In the genomic region with DNA sequence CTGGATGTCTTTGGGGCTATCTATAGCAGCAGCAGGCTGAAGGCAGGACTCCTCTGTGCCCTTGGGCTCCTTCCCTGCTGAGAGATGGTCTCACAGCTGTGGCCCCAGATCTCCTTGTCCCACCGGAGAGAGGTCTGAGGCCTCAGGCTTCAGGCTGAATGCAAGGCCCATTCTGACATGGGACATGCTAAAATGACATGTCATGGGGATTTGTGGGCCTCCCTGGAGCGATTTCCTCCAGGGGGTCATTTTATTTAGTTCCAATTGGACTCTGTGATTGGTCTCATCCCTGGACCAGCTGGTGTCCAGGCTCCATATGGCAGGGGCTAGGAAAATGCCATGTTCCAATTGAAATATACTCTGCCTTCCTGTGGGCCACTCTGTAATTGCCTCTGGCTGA, we compare ENCODE assay signal across 17 mouse cellular contexts.
DNase-seq lines count a peak whose midpoint lies in the region; ATAC-seq and TF ChIP-seq lines count a peak whose summit lies in the region.
"Had no signal": no experiment of that assay in that cellular context is flagged by ENCODE, and none has a peak within 500 bp of the region (broad histone marks: within the 10 kb centered on the region; RNA-seq: fewer than 3 reads in every experiment).

No protein-coding gene starts in this region.

- no peak overlapping the region for H3K9ac ChIP-seq in forebrain, embryonic 16.5 days (replicated peaks; ENCODE audit: low read depth, low read length)
- no peak overlapping the region; the same call in 1 of the 2 replicates for H3K9ac ChIP-seq in liver, embryonic 14.5 days (replicated peaks)
- H3K9ac ChIP-seq in liver, embryonic 11.5 days (ENCODE audit: low read depth, low read length): no peak overlapping the region
- H3K9ac ChIP-seq in hindbrain, embryonic 13.5 days: no peak overlapping the region
- H3K9ac ChIP-seq in midbrain, embryonic 15.5 days: no peak overlapping the region
- H3K9ac ChIP-seq: embryonic facial prominence, embryonic 15.5 days had no signal

- peaks cover 95% of the 10 kb centered on the region for H3K27me3 ChIP-seq in forebrain, embryonic 10.5 days (ENCODE audit: poor library complexity, severe bottlenecking)
- no peaks in the 10 kb centered on the region for H3K27me3 ChIP-seq in forebrain, embryonic 16.5 days (replicated peaks; ENCODE audit: control insufficient read depth, insufficient read depth, low read length)
- no peaks in the 10 kb centered on the region for H3K27me3 ChIP-seq in liver, embryonic 14.5 days (ENCODE audit: control insufficient read depth, insufficient read depth, low read length)
- H3K27me3 ChIP-seq in liver, embryonic 11.5 days (replicated peaks; ENCODE audit: control insufficient read depth, insufficient read depth, low read length): no peaks in the 10 kb centered on the region
- no peaks in the 10 kb centered on the region for H3K27me3 ChIP-seq in hindbrain, embryonic 13.5 days
- no peaks in the 10 kb centered on the region for H3K27me3 ChIP-seq in midbrain, embryonic 15.5 days (replicated peaks)
- H3K27me3 ChIP-seq: embryonic facial prominence, embryonic 15.5 days had no signal

- no peaks in the 10 kb centered on the region for H3K9me3 ChIP-seq in forebrain, embryonic 10.5 days
- H3K9me3 ChIP-seq in forebrain, embryonic 16.5 days (ENCODE audit: control insufficient read depth, low read length): no peaks in the 10 kb centered on the region
- no peaks in the 10 kb centered on the region for H3K9me3 ChIP-seq in liver, embryonic 14.5 days (ENCODE audit: control insufficient read depth, low read length)
- H3K9me3 ChIP-seq in liver, embryonic 11.5 days (ENCODE audit: control insufficient read depth, low read length): no peaks in the 10 kb centered on the region
- H3K9me3 ChIP-seq in hindbrain, embryonic 13.5 days: no peaks in the 10 kb centered on the region
- H3K9me3 ChIP-seq in midbrain, embryonic 15.5 days: no peaks in the 10 kb centered on the region
- H3K9me3 ChIP-seq: embryonic facial prominence, embryonic 15.5 days; limb, embryonic 10.5 days had no signal

- peak overlapping the region; percentile 62 for H3K27ac ChIP-seq in forebrain, embryonic 10.5 days
- H3K27ac ChIP-seq in forebrain, embryonic 16.5 days (ENCODE audit: low read length): no peak overlapping the region
- peak overlapping the region; percentile 78; the same call in 1 of the 2 replicates for H3K27ac ChIP-seq in liver, embryonic 14.5 days
- no peak overlapping the region for H3K27ac ChIP-seq in liver, embryonic 11.5 days (ENCODE audit: low read depth, low read length)
- H3K27ac ChIP-seq in hindbrain, embryonic 13.5 days: peak overlapping the region; percentile 76
- H3K27ac ChIP-seq in midbrain, embryonic 15.5 days: no peak overlapping the region
- H3K27ac ChIP-seq in layer of hippocampus, adult 2 months: no peak overlapping the region
- H3K27ac ChIP-seq: embryonic facial prominence, embryonic 15.5 days; limb, embryonic 10.5 days had no signal

- no peak for TF ChIP-seq EP300 in liver, embryonic 14.5 days (IDR thresholded peaks at IDR 0.05; ENCODE audit: low read depth)

- WGBS in forebrain, embryonic 10.5 days: 61% methylated on average over 2 of the region's 2 CpGs
- 61% methylated on average over 2 of the region's 2 CpGs for WGBS in forebrain, embryonic 16.5 days
- 77% methylated on average over 2 of the region's 2 CpGs for WGBS in liver, embryonic 14.5 days (ENCODE audit: insufficient replicate concordance)
- 70% methylated on average over 2 of the region's 2 CpGs for WGBS in liver, embryonic 11.5 days
- WGBS in hindbrain, embryonic 13.5 days: 19% methylated on average over 2 of the region's 2 CpGs
- WGBS in midbrain, embryonic 15.5 days: 17% methylated on average over 2 of the region's 2 CpGs

- H3K4me3 ChIP-seq in forebrain, embryonic 10.5 days: no peak overlapping the region
- no peak overlapping the region for H3K4me3 ChIP-seq in forebrain, embryonic 16.5 days (replicated peaks; ENCODE audit: low read length)
- no peak overlapping the region for H3K4me3 ChIP-seq in liver, embryonic 14.5 days (ENCODE audit: insufficient read depth in 1 of 2, low read depth in 2 of 2, low read length in 2 of 2)
- H3K4me3 ChIP-seq in liver, embryonic 11.5 days (ENCODE audit: low read depth, low read length): no peak overlapping the region
- no peak overlapping the region for H3K4me3 ChIP-seq in hindbrain, embryonic 13.5 days
- H3K4me3 ChIP-seq in midbrain, embryonic 15.5 days: no peak overlapping the region
- H3K4me3 ChIP-seq in layer of hippocampus, adult 2 months: no peak overlapping the region
- H3K4me3 ChIP-seq: embryonic facial prominence, embryonic 15.5 days; limb, embryonic 10.5 days had no signal

- H3K4me1 ChIP-seq in forebrain, embryonic 10.5 days: peaks cover 53% of the 10 kb centered on the region
- H3K4me1 ChIP-seq in forebrain, embryonic 16.5 days (replicated peaks; ENCODE audit: control insufficient read depth, insufficient read depth, low read length): peaks cover 12% of the 10 kb centered on the region
- H3K4me1 ChIP-seq in liver, embryonic 14.5 days (replicated peaks; ENCODE audit: control insufficient read depth in 2 of 2, insufficient read depth in 2 of 2, low read length in 1 of 2): peaks cover 45 to 52% of the 10 kb centered on the region in 2 experiments
- H3K4me1 ChIP-seq in liver, embryonic 11.5 days (replicated peaks; ENCODE audit: control insufficient read depth, insufficient read depth, low read length): no peaks in the 10 kb centered on the region
- H3K4me1 ChIP-seq in hindbrain, embryonic 13.5 days (replicated peaks): peaks cover 64% of the 10 kb centered on the region
- H3K4me1 ChIP-seq in midbrain, embryonic 15.5 days: peaks cover 38% of the 10 kb centered on the region
- H3K4me1 ChIP-seq: embryonic facial prominence, embryonic 15.5 days; limb, embryonic 10.5 days had no signal

- no peak for TF ChIP-seq CTCF in liver, embryonic 14.5 days (IDR thresholded peaks at IDR 0.05; ENCODE audit: low read depth)
- TF ChIP-seq CTCF in layer of hippocampus, adult 2 months (conservative IDR thresholded peaks at IDR 0.05): no peak

- no peaks in the 10 kb centered on the region for H3K36me3 ChIP-seq in forebrain, embryonic 10.5 days (replicated peaks)
- H3K36me3 ChIP-seq in forebrain, embryonic 16.5 days (ENCODE audit: control insufficient read depth, insufficient read depth): no peaks in the 10 kb centered on the region
- H3K36me3 ChIP-seq in liver, embryonic 14.5 days (replicated peaks; ENCODE audit: control insufficient read depth, insufficient read depth, low read depth): no peaks in the 10 kb centered on the region
- H3K36me3 ChIP-seq in liver, embryonic 11.5 days (ENCODE audit: control insufficient read depth, insufficient read depth, low read length): no peaks in the 10 kb centered on the region
- H3K36me3 ChIP-seq in hindbrain, embryonic 13.5 days: no peaks in the 10 kb centered on the region
- H3K36me3 ChIP-seq in midbrain, embryonic 15.5 days (replicated peaks): no peaks in the 10 kb centered on the region
- H3K36me3 ChIP-seq: embryonic facial prominence, embryonic 15.5 days; limb, embryonic 10.5 days had no signal

- no peak for DNase-seq in forebrain, embryonic 10.5 days (ENCODE audit: extremely low spot score, low spot score)
- DNase-seq in liver, embryonic 14.5 days (ENCODE audit: low read depth in 3 of 3, low spot score in 3 of 3): no peak
- no peak for DNase-seq in liver, embryonic 11.5 days (ENCODE audit: low spot score)
- no peak for DNase-seq in layer of hippocampus, adult 2 months (ENCODE audit: low spot score in 2 of 2)
- no peak for DNase-seq in frontal cortex, postnatal 14 days (ENCODE audit: low spot score in 2 of 2)
- DNase-seq: adrenal gland, adult 2 months; cerebellum, adult 18-20 months; heart, postnatal 4 days; lung, adult 2 months; lung, postnatal 4 days; right cerebral cortex, postnatal 14 days had no signal

- no peak for ATAC-seq in forebrain, embryonic 16.5 days
- ATAC-seq in liver, embryonic 14.5 days (ENCODE audit: insufficient read depth): no peak
- ATAC-seq in liver, embryonic 11.5 days (replicated peaks; ENCODE audit: low FRiP score): no peak
- ATAC-seq in hindbrain, embryonic 13.5 days (ENCODE audit: low FRiP score): peak; percentile 37; the same call in 1 of the 2 replicates
- ATAC-seq in midbrain, embryonic 15.5 days (replicated peaks): 0 out of 2 replicates have a peak, but pooled peaks have one; percentile 11
- ATAC-seq: intestine, postnatal 0 days had no signal

- no peak overlapping the region for H3K4me2 ChIP-seq in forebrain, embryonic 16.5 days (ENCODE audit: low read length)
- H3K4me2 ChIP-seq in liver, embryonic 14.5 days (ENCODE audit: low read depth): no peak overlapping the region; the same call in 1 of the 2 replicates
- no peak overlapping the region for H3K4me2 ChIP-seq in liver, embryonic 11.5 days
- H3K4me2 ChIP-seq in hindbrain, embryonic 13.5 days: no peak overlapping the region
- H3K4me2 ChIP-seq in midbrain, embryonic 15.5 days: no peak overlapping the region
- H3K4me2 ChIP-seq: embryonic facial prominence, embryonic 15.5 days had no signal

Comparison
In these comparisons a context has a peak if more than half of its experiments do, and no peak if none do; other contexts are left out.
1. H3K27ac ChIP-seq: peak in forebrain, embryonic 10.5 days (single experiment), liver, embryonic 14.5 days (single experiment) and hindbrain, embryonic 13.5 days (single experiment); none in forebrain, embryonic 16.5 days (single experiment), liver, embryonic 11.5 days (single experiment), midbrain, embryonic 15.5 days (single experiment) and layer of hippocampus, adult 2 months (single experiment).
2. ATAC-seq: peak in hindbrain, embryonic 13.5 days (single experiment) and midbrain, embryonic 15.5 days (single experiment); none in forebrain, embryonic 16.5 days (single experiment), liver, embryonic 14.5 days (single experiment) and liver, embryonic 11.5 days (single experiment).